Mouse (Mus musculus) bone marrow macrophage, adult 2 months (primary cell): Measurements from ENCODE around the gene Kctd8.

ENCODE experiments used
- CTCF ChIP-seq: IDR thresholded peaks from 2 replicates; pipeline ENCODE4 v1.5.1; 2012; ENCODE audit warnings: low read depth, mild to moderate bottlenecking, low read length, moderate library complexity
- POLR2A ChIP-seq: IDR thresholded peaks from 2 replicates; pipeline ENCODE4 v1.6.1; 2012; ENCODE audit warnings: mild to moderate bottlenecking, low read depth, low read length, borderline replicate concordance

- no peak for TF ChIP-seq CTCF
- TF ChIP-seq POLR2A = no peak
Observed at GRCm38 (mm10) chr5:69141082-69141481, 200.4 kb downstream of the Kctd8 start.
